Mouse (Mus musculus) midbrain, embryonic 13.5 days (tissue): Measurements from ENCODE around the gene Eps15l1. TPM values are rescaled to one million over a fixed set of nuclear protein-coding genes. Genes with fewer than 3 reads are reported as not detected.

Experiments
- ATAC-seq: fragments of 200-750 bp; cut with Nextera tagmentation; 2 replicates; pipeline ENCODE4 v1.8.0; 2017; ENCODE audit warnings: mild to moderate bottlenecking, moderate TSS enrichment, moderate library complexity
- H3K27ac ChIP-seq: fragments of 300-500 bp; sonication (generic); 2 replicates; pipeline ENCODE4 v1.5.1; 2015; ENCODE audit warnings: inconsistent platforms, mild to moderate bottlenecking, moderate library complexity
- H3K27me3 ChIP-seq: fragments of 300-500 bp; sonication (generic); 2 replicates; pipeline ENCODE4 v1.6.1; 2015; ENCODE audit warnings: mild to moderate bottlenecking, inconsistent platforms
- H3K36me3 ChIP-seq: fragments of 300-500 bp; sonication (generic); 2 replicates; pipeline ENCODE4 v1.6.1; 2015; ENCODE audit warnings: mild to moderate bottlenecking, inconsistent platforms
- H3K4me1 ChIP-seq: fragments of 300-500 bp; sonication (generic); replicated peaks from 2 replicates; pipeline ENCODE4 v1.6.1; 2015; ENCODE audit warnings: inconsistent platforms
- H3K4me2 ChIP-seq: fragments of 300-500 bp; sonication (generic); replicated peaks from 2 replicates; pipeline ENCODE4 v1.6.1; 2015; ENCODE audit warnings: moderate library complexity, mild to moderate bottlenecking, inconsistent platforms
- H3K4me3 ChIP-seq: fragments of 300-500 bp; sonication (generic); replicated peaks from 2 replicates; pipeline ENCODE4 v1.5.1; 2015; ENCODE audit warnings: mild to moderate bottlenecking, inconsistent platforms
- H3K9ac ChIP-seq: fragments of 300-500 bp; sonication (generic); replicated peaks from 2 replicates; pipeline ENCODE4 v1.6.1; 2015; ENCODE audit warnings: mild to moderate bottlenecking, inconsistent platforms
- H3K9me3 ChIP-seq: fragments of 300-500 bp; sonication (generic); 2 replicates; pipeline ENCODE4 v1.6.1; 2016; ENCODE audit warnings: mild to moderate bottlenecking, inconsistent platforms
- WGBS: fragments of 180-500 bp; shearing (Covaris S2); methylation state at CpG from one replicate; pipeline ENCODE4 v1.1.7; 2015; 5-methylcytosine and 5-hydroxymethylcytosine counted together
- polyA plus RNA-seq: library from polyadenylated mRNA; unstranded; fragments of >200 nt; fragmentation: Nextera tagmentation; extraction: Ambion mirVana; gene quantifications from 2 replicates; pipeline ENCODE4 v1.2.1, GENCODE M21; 2015

Gene Eps15l1
- polyA plus RNA-seq, 1 experiment from 2014 or later, result 69.2 TPM

DNA sequence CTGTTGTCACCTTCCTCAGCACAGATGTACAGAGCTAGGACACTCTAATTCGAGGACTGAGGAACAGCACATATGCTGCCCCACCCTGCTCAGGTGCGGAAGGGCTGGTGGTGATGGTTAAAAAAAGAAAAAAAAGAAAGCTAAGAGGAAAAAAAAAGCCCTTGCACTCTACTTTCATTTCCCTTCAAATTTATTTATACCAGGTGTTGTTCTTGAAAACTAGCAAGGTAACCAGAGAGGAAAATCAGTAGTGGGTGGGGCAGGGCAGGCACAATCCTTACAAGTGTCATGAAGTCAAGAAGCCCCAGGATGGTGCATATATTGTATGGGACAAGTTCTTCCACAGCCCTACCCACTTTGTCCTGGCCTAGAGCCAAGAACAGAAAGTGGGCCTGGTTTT is 56.2 kb downstream of the Eps15l1 start:
- Histone ChIP-seq H3K27ac (no peak overlapping the region), H3K4me3 (no peak overlapping the region), H3K36me3 (peaks cover 97% of the 10 kb centered on the region), H3K9me3 (no peaks in the 10 kb centered on the region), H3K9ac (no peak overlapping the region), H3K4me1 (no peaks in the 10 kb centered on the region), H3K27me3 (no peaks in the 10 kb centered on the region), H3K4me2 (no peak overlapping the region)
- WGBS, result 98% methylated on average over 2 of the region's 2 CpGs
- ATAC-seq, result no peak

DNA sequence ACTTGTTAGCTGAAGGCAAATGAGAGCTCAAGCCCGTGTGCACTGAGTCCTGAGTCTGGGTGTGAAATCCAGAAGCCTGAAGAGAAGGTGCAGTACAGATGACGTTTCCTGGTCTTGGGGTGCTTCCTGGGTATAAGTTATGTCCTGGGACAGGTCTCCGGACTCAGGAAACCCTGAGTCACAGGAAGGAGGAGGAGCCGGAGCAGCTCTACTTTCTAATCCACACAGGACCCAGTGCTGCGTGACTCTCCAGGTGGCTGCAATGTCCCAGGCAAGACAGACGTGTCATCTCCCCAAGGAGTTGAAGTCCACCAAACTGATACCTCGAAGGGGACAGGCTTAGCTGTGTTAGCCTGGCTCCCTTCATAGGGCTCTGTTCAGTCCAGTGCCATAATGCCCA is 57.8 kb downstream of the Eps15l1 start:
- WGBS, result 85% methylated on average over 7 of the region's 7 CpGs
- Histone ChIP-seq H3K36me3 (peaks cover 97% of the 10 kb centered on the region), H3K4me2 (no peak overlapping the region), H3K27ac (no peak overlapping the region), H3K9me3 (no peaks in the 10 kb centered on the region), H3K9ac (no peak overlapping the region), H3K4me3 (no peak overlapping the region), H3K4me1 (no peaks in the 10 kb centered on the region), H3K27me3 (no peaks in the 10 kb centered on the region)
- no peak for ATAC-seq

DNA sequence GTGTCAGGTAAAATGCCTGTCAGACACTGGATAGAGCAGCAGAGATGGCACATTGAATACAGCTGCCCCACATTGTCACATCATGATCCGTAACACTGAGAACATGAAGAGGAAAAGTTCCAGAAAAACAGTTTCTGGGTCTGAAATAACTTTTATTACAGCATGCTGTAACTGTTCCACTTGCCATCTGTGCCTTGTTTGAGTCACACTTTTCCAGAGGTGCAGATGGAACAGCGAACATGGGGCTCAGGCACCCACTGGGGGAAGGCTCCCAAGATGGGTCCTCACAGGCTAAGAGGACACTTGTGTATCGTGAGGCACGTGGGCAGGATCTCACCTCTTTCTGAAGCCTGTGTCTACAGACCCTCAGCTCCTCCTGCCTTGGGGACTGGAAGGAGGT is 58.5 kb downstream of the Eps15l1 start:
- Histone ChIP-seq H3K27ac (no peak overlapping the region), H3K4me1 (no peaks in the 10 kb centered on the region), H3K9ac (no peak overlapping the region), H3K27me3 (no peaks in the 10 kb centered on the region), H3K9me3 (no peaks in the 10 kb centered on the region), H3K4me3 (no peak overlapping the region), H3K4me2 (no peak overlapping the region), H3K36me3 (peaks cover 97% of the 10 kb centered on the region)
- 96% methylated on average over 4 of the region's 4 CpGs for WGBS
- ATAC-seq, result no peak

DNA sequence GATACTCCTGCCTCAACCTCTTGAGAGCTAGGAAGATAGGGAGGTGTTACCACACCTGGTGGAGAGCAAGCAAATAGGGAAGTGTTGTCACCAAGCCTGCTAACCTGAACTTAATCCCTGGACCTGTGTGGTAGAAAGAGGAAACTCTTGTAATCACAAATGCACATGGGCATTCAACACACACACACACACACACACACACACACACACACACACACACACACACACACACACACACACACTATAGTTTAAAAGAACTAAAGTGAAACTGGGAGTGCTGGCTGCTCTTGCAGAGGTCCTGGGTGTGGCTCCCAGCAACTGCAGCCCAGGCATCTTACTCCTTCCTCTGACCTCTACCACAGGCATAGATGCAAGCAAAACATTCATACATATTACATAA is 61.1 kb downstream of the Eps15l1 start:
- Histone ChIP-seq H3K4me1 (no peaks in the 10 kb centered on the region), H3K9me3 (no peaks in the 10 kb centered on the region), H3K27ac (no peak overlapping the region), H3K36me3 (peaks cover 97% of the 10 kb centered on the region), H3K4me3 (no peak overlapping the region), H3K27me3 (no peaks in the 10 kb centered on the region), H3K9ac (no peak overlapping the region), H3K4me2 (no peak overlapping the region)
- no peak for ATAC-seq

DNA sequence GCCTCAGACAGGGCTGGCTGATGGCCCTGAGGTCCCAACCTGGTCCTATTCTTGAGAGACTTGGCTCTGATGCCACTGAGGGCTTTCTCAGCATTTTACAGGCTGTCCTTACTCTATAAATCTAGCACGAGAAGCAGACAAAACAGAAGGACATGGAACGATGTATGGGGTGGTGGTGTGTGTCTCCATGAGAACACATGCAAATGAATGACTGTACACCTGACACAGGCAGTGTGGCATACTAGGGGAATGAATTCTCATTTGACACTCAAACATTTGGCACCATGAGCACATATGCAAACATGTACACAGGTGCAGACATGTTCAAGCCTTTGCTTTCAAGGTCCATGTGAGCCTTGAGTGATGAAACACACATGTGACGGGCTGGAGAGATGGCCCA is 64.7 kb downstream of the Eps15l1 start:
- Histone ChIP-seq H3K27ac (no peak overlapping the region), H3K4me1 (no peaks in the 10 kb centered on the region), H3K4me2 (no peak overlapping the region), H3K9me3 (no peaks in the 10 kb centered on the region), H3K9ac (no peak overlapping the region), H3K36me3 (peaks cover 96% of the 10 kb centered on the region), H3K27me3 (no peaks in the 10 kb centered on the region), H3K4me3 (no peak overlapping the region)
- WGBS, result 98% methylated on average over 3 of the region's 3 CpGs
- no peak for ATAC-seq

DNA sequence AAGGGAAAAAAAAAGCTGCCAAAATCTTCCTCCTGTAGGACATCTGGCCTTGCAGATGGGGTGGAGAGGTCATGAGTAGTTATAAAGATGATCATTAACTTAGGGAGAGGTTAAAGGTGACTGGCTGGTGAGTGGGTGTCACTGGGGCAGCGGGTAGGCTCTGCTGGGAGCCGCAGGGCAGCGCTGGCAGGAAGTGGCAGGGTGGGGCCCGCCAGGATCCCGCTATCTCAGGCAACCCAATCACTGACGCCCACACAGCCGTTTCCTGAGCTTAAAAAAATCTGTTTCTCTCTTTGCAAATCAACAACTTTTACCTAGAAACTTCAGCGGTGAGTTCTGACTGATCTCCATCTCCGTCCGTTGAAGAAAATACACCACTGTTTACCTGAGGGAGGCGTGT is 67.0 kb downstream of the Eps15l1 start:
- Histone ChIP-seq H3K4me2 (no peak overlapping the region), H3K27me3 (no peaks in the 10 kb centered on the region), H3K9me3 (no peaks in the 10 kb centered on the region), H3K36me3 (peaks cover 76% of the 10 kb centered on the region), H3K4me1 (no peaks in the 10 kb centered on the region), H3K9ac (no peak overlapping the region), H3K4me3 (no peak overlapping the region), H3K27ac (no peak overlapping the region)
- 92% methylated on average over 11 of the region's 11 CpGs for WGBS
- ATAC-seq, result no peak

DNA sequence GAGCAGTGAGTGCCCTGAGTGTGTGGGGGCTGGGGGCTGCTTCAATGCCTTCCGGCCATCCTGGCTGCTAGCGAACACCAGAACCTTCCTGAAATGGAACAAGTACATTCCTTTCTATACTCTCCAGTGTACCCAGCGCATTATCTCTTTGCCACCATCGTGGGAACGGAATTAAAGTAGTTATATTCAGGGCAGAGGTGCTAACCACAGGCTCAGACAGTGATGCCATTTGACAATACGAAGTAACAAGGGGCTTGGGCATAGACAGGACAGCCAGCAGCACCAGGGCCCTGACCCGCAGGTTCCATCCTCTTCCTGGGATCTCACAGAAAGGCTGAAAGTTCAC is 67.6 kb downstream of the Eps15l1 start:
- WGBS, result 90% methylated on average over 7 of the region's 7 CpGs
- ATAC-seq, result no peak

DNA sequence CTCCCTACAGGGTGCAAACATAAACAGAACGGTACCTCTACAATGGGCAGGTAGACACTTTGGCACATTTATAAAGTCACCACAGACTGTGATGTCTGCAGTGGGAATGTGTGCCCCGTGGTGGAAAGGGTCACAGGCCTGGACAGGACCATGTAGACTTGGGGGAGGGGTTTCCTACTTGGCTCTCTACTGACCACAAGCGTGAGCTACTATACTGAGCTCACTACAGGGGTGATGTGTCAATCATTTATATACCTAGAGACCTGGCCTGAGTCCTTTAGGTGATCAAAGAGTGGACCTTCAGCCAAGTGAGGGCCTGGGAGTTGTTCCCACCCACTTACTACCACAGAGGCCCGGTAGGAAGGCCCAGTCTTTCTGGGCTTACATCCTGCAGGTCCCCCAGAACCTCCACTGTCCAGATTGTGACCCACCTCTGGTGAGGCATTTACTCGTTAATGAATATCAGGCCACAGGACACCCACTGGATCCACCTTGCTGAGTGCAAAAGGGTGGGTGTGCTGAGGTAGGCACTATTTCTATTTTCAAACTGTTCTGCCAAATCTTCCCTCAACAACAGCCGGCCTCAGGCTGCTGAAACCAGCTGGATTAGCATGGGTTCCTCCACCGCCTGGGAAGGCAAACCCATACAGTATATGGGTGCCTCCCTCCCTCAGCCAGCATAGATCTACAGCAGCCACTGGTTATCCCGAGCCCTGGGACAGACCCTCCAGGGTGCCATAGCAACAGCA is 68.1 kb downstream of the Eps15l1 start:
- no peaks in the 10 kb centered on the region for H3K9me3 ChIP-seq
- H3K4me3 ChIP-seq, result no peak overlapping the region
- WGBS, result 86% methylated on average over 8 of the region's 8 CpGs
- peak; percentile 63 for ATAC-seq
- H3K27ac ChIP-seq, result no peak overlapping the region
- no peak overlapping the region for H3K9ac ChIP-seq
- H3K4me2 ChIP-seq, result no peak overlapping the region
- H3K36me3 ChIP-seq, result peaks cover 70% of the 10 kb centered on the region
- no peaks in the 10 kb centered on the region for H3K27me3 ChIP-seq
- no peaks in the 10 kb centered on the region for H3K4me1 ChIP-seq

More for the DNA sequence above, 67.6 kb downstream of the Eps15l1 start:
- Histone ChIP-seq H3K9ac (no peak overlapping the region), H3K4me1 (no peaks in the 10 kb centered on the region), H3K4me3 (no peak overlapping the region), H3K36me3 (peaks cover 74% of the 10 kb centered on the region), H3K4me2 (no peak overlapping the region), H3K27ac (no peak overlapping the region), H3K9me3 (no peaks in the 10 kb centered on the region), H3K27me3 (no peaks in the 10 kb centered on the region)

DNA sequence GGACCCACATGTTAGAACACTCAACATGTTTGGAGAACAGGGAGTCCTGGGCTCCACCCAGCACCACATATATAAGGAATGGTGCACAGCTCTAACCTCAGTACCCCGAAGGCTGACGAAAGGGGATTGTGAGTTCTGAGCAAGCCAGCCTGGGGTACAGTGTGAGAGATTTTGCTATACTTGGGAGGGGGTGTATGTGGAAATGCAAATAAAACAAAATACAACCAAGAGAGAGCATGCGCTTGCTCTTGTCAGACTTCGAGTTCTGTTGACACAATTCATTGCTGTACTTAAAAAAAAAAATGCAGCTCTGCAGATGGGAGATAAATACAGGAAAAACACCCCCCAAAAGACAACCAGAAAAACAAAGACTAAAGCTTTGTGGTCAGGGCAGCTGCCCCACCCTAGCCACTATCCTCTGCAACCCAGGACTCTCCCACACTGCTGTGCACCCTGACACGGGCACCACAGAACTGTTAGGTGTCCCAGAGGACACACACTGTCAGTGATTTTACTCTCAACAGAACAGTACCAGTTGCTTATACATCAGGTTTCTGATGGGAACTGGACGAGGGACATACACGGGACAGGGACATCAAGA is 69.8 kb downstream of the Eps15l1 start:
- Histone ChIP-seq H3K4me1 (no peaks in the 10 kb centered on the region), H3K9ac (no peak overlapping the region)
- ATAC-seq, result no peak

DNA sequence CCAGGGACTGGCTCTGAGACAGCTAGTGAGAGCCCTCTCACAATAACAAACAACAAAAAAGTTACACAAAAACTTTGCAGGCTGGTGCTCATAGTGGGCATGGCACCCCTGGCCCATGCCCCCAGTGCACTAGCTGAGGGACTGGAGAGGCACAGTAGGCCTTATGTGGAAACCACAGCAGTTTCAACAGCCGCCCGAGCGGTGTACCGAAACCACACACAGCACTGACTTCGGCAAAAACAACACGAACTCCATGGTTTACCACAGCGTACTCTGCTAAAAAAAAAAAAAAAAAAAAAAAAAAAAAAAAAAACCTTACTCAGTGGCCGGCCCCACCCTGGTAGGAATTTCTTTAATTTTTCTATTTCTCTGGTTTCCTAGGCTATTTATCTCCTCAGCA is 70.5 kb downstream of the Eps15l1 start:
- H3K9me3 ChIP-seq, result no peaks in the 10 kb centered on the region
- H3K4me3 ChIP-seq, result no peak overlapping the region
- H3K36me3 ChIP-seq, result peaks cover 67% of the 10 kb centered on the region
- H3K27ac ChIP-seq, result no peak overlapping the region
- WGBS, result 92% methylated on average over 8 of the region's 8 CpGs
- no peak overlapping the region for H3K4me2 ChIP-seq
- H3K27me3 ChIP-seq, result no peaks in the 10 kb centered on the region
- ATAC-seq, result no peak
- H3K4me1 ChIP-seq, result no peaks in the 10 kb centered on the region
- no peak overlapping the region for H3K9ac ChIP-seq

More for the DNA sequence above, 69.8 kb downstream of the Eps15l1 start:
- Histone ChIP-seq H3K27me3 (no peaks in the 10 kb centered on the region), H3K4me2 (no peak overlapping the region), H3K36me3 (peaks cover 67% of the 10 kb centered on the region), H3K27ac (no peak overlapping the region), H3K4me3 (no peak overlapping the region), H3K9me3 (no peaks in the 10 kb centered on the region)
- WGBS, result 95% methylated on average over 7 of the region's 7 CpGs

DNA sequence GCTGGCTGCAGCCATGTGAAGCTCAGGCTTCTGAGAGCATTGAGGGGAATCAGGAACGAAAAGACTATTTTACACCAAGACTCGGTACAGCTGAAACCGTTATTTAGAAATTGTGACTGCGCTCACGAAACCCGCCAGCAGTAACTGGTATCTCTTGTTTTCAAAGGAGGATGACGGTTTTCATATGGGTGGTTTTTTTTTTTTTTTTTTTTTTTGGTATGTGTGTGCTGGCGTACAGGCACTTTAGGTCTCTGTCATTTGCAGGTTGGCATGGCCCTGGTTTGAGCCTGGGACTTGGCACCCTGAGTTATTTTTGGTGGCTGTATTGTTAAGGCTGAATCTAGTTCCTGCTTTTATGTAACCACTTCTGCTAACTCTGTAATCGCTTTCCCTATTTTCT is 71.4 kb downstream of the Eps15l1 start:
- H3K4me2 ChIP-seq, result no peak overlapping the region
- no peaks in the 10 kb centered on the region for H3K9me3 ChIP-seq
- peaks cover 68% of the 10 kb centered on the region for H3K36me3 ChIP-seq
- no peaks in the 10 kb centered on the region for H3K4me1 ChIP-seq
- H3K4me3 ChIP-seq, result no peak overlapping the region
- no peak overlapping the region for H3K27ac ChIP-seq
- no peaks in the 10 kb centered on the region for H3K27me3 ChIP-seq
- WGBS, result 93% methylated on average over 9 of the region's 9 CpGs
- no peak for ATAC-seq
- H3K9ac ChIP-seq, result no peak overlapping the region

DNA sequence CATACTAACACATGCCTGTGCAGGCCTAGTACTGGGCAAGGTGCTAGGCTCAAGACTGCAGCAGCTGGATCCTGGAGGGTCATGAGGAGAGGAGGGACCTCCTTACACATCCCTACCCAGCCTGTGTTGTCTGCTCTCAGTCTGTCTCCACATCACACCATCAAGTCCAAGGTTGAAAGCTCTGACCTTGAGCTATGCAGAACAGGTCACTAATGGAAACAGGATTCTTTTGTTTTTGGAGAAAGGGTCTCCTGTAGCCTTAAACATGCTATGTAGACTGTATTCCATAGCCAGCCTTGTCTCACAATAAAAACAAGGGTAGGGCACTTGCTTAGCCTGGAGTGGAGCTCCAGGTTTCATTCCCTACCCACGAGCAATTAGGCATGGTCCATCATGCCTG is 72.3 kb downstream of the Eps15l1 start:
- Histone ChIP-seq H3K4me1 (no peaks in the 10 kb centered on the region), H3K9me3 (no peaks in the 10 kb centered on the region), H3K4me2 (no peak overlapping the region), H3K27me3 (no peaks in the 10 kb centered on the region), H3K9ac (no peak overlapping the region), H3K36me3 (peaks cover 67% of the 10 kb centered on the region), H3K27ac (no peak overlapping the region), H3K4me3 (no peak overlapping the region)
- 83% methylated on average over 1 of the region's 1 CpGs for WGBS
- ATAC-seq, result no peak

DNA sequence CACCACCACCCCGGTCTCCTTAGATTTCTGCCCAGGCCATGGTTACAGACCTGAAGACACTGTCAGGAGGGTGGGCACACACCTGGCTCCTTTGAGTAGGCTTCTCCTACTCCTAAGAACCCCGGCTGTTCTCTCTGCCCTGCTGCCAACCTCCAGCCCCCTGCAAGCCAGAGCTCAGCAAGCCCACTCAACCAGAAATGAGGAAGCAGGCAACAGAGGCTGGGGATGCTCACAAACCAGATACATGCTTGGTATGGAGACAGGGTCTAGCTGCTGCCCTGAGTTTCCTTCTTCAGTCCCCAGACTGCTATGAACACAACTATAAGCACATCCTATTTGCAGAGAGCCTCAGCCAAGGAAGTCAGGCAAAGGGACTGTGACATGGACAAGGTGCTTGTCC is 73.1 kb downstream of the Eps15l1 start:
- Histone ChIP-seq H3K9me3 (no peaks in the 10 kb centered on the region), H3K36me3 (peaks cover 66% of the 10 kb centered on the region), H3K4me1 (no peaks in the 10 kb centered on the region), H3K4me3 (no peak overlapping the region), H3K27me3 (no peaks in the 10 kb centered on the region), H3K27ac (no peak overlapping the region), H3K4me2 (no peak overlapping the region), H3K9ac (no peak overlapping the region)
- ATAC-seq, result no peak
- whole genome bisulfite sequencing, result 96% methylated on average over 2 of the region's 2 CpGs
